In the genomic region with DNA sequence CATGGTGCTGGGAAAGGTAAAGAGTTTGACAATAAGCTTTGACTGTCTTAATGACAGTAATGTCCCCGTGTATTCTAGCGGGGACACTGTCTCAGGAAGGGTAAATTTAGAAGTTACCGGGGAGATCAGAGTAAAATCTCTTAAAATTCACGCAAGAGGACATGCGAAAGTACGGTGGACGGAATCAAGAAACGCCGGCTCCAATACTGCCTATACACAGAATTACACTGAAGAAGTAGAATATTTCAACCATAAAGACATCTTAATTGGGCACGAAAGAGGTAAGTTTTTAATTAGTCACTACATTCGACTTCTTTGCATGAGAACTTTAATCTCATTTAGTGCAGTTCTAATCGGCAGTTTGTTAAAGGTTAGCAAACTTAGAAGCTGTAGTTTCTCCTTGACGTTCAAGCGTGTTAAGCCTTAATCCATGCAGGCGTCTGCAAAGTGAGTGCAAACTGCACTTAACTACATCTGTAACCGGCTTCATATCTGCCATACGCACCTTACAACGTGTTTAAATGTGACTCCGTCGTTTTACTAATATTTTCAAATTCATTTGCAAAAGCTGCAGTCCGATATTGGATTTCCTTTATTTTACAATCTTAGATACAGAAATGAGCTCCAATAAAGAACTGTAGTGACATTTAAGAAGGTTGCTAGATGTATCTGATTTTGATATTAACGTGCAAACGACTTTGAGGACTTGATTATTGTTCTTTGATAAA, we compare ENCODE assay signal across 8 mouse cellular contexts. TPM values are rescaled to one million over a fixed set of nuclear protein-coding genes. Genes with fewer than 3 reads are reported as not detected.
DNase-seq lines count a peak whose midpoint lies in the region; ATAC-seq lines count a peak whose summit lies in the region.

No protein-coding gene starts in this region.

- H3K27ac ChIP-seq in heart, embryonic 16.5 days (ENCODE audit: low read length), result peak overlapping the region; percentile 100

- H3K27me3 ChIP-seq in heart, embryonic 16.5 days (ENCODE audit: control insufficient read depth, insufficient read depth, low read length), result no peaks in the 10 kb centered on the region

- peak overlapping the region; percentile 98 for H3K4me3 ChIP-seq in heart, embryonic 16.5 days (ENCODE audit: low read length)

- peak overlapping the region; percentile 62 for H3K4me2 ChIP-seq in heart, embryonic 16.5 days (ENCODE audit: low read depth, low read length)

- peaks cover 6% of the 10 kb centered on the region for H3K36me3 ChIP-seq in heart, embryonic 16.5 days (ENCODE audit: control insufficient read depth, insufficient read depth)

- DNase-seq in cerebellum, adult 18-20 months, result peak; percentile 8 to 31
- no peak for DNase-seq in cerebellum, adult 9-10 months
- peak; percentile 26 for DNase-seq in 3134 (ENCODE audit: extremely low read depth, insufficient read length, low spot score)
- DNase-seq in c-Kit-negative CD71-positive TER-119-positive erythroid progenitor cells, embryonic 14.5 days (ENCODE audit: low read depth, low spot score), result peak; percentile 50
- peak; percentile 33 for DNase-seq in liver
- DNase-seq in skeletal muscle tissue, adult 2 months (ENCODE audit: low read depth, low spot score), result peak; percentile 24
- no peak for DNase-seq in right cerebral cortex, postnatal 36 days (ENCODE audit: low spot score in 2 of 2)

- H3K9ac ChIP-seq in heart, embryonic 16.5 days (ENCODE audit: low read length), result peak overlapping the region; percentile 99

- ATAC-seq in heart, embryonic 16.5 days (replicated peaks; ENCODE audit: extremely low read depth, insufficient read depth, low FRiP score), result no peak

- under 1% methylated on average over 23 of the region's 23 CpGs for WGBS in heart, embryonic 16.5 days

- H3K4me1 ChIP-seq in heart, embryonic 16.5 days (ENCODE audit: control insufficient read depth, insufficient read depth, low read length), result peaks cover 6% of the 10 kb centered on the region

- no peaks in the 10 kb centered on the region for H3K9me3 ChIP-seq in heart, embryonic 16.5 days (replicated peaks; ENCODE audit: control insufficient read depth, low read length)

RNA-seq across cellular contexts. Expression of gene Arrdc3, which starts 0.6 kb away (rescaled TPM):
- polyA plus RNA-seq in heart, embryonic 16.5 days (2015; fragmentation: Nextera tagmentation; extraction: Ambion mirVana), result 42.2 and 42.6 TPM in 2 replicates

Comparison
In these comparisons a context has a peak if more than half of its experiments do, and no peak if none do; other contexts are left out.
1. DNase-seq: peak in cerebellum, adult 18-20 months (2 of 2), 3134 (single experiment), c-Kit-negative CD71-positive TER-119-positive erythroid progenitor cells, embryonic 14.5 days (single experiment), liver (single experiment) and skeletal muscle tissue, adult 2 months (single experiment); none in cerebellum, adult 9-10 months (single experiment) and right cerebral cortex, postnatal 36 days (0 of 2).